Mouse (Mus musculus) small intestine, adult 2 months (tissue): ENCODE results near the gene Coro7.

Experiments
- CTCF ChIP-seq: fragments of 200-500 bp; IDR thresholded peaks from 2 replicates; pipeline ENCODE4 v1.5.1; 2012; ENCODE audit warnings: low read depth, mild to moderate bottlenecking, control low read depth, inconsistent platforms, low read length, moderate library complexity, mixed read lengths; ENCODE audit not compliant: insufficient replicate concordance, insufficient read length; ENCODE audit errors: extremely low read depth
- POLR2A ChIP-seq: fragments of 200-500 bp; IDR thresholded peaks from 2 replicates; pipeline ENCODE4 v1.6.1; 2012; ENCODE audit warnings: low read depth, mild to moderate bottlenecking, control low read depth, inconsistent platforms, low read length, moderate library complexity

GRCm38 (mm10) chr16:4614639-4615038 is 64.9 kb downstream of the Coro7 start:
- TF ChIP-seq POLR2A (no peak), CTCF (no peak)
